Mouse (Mus musculus): Measurements from ENCODE around the gene Faf1.

DNA sequence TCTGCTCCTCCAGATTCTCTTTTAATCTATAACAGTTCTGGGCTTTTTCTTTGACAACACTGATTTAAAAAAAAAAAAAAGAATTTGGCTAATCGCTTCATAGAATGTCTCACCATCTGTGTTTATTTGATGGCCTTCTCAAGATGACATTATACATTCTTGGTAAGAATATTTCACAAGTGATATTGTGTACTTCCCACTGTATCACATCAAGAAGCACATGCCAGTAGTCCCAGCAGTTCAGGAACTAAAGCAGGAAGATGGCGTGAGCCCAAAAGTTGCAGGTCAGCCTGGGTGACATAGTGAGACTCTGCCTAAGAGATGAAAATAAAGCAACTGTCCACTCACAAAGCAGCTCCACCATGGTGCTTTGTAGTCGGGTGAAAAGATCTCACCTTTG lies 34.9 kb upstream of the Faf1 start:
- TF ChIP-seq CTCF (conservative IDR thresholded peaks at IDR 0.05; ENCODE audit: low read length) (no peak), NANOG (IDR thresholded peaks at IDR 0.05; ENCODE audit: borderline replicate concordance, low read length) (no peak)
